Mouse (Mus musculus) midbrain, embryonic 13.5 days (tissue): Measurements from ENCODE around the gene Gabra4. TPM values are rescaled to one million over a fixed set of nuclear protein-coding genes. Genes with fewer than 3 reads are reported as not detected.

Experiments used
- ATAC-seq: fragments of 200-750 bp; cut with Nextera tagmentation; 2 replicates; pipeline ENCODE4 v1.8.0; 2017; ENCODE audit warnings: mild to moderate bottlenecking, moderate TSS enrichment, moderate library complexity
- H3K27ac ChIP-seq: fragments of 300-500 bp; sonication (generic); 2 replicates; pipeline ENCODE4 v1.5.1; 2015; ENCODE audit warnings: inconsistent platforms, mild to moderate bottlenecking, moderate library complexity
- H3K27me3 ChIP-seq: fragments of 300-500 bp; sonication (generic); 2 replicates; pipeline ENCODE4 v1.6.1; 2015; ENCODE audit warnings: mild to moderate bottlenecking, inconsistent platforms
- H3K36me3 ChIP-seq: fragments of 300-500 bp; sonication (generic); 2 replicates; pipeline ENCODE4 v1.6.1; 2015; ENCODE audit warnings: mild to moderate bottlenecking, inconsistent platforms
- H3K4me1 ChIP-seq: fragments of 300-500 bp; sonication (generic); replicated peaks from 2 replicates; pipeline ENCODE4 v1.6.1; 2015; ENCODE audit warnings: inconsistent platforms
- H3K4me2 ChIP-seq: fragments of 300-500 bp; sonication (generic); replicated peaks from 2 replicates; pipeline ENCODE4 v1.6.1; 2015; ENCODE audit warnings: moderate library complexity, mild to moderate bottlenecking, inconsistent platforms
- H3K4me3 ChIP-seq: fragments of 300-500 bp; sonication (generic); replicated peaks from 2 replicates; pipeline ENCODE4 v1.5.1; 2015; ENCODE audit warnings: mild to moderate bottlenecking, inconsistent platforms
- H3K9ac ChIP-seq: fragments of 300-500 bp; sonication (generic); replicated peaks from 2 replicates; pipeline ENCODE4 v1.6.1; 2015; ENCODE audit warnings: mild to moderate bottlenecking, inconsistent platforms
- H3K9me3 ChIP-seq: fragments of 300-500 bp; sonication (generic); 2 replicates; pipeline ENCODE4 v1.6.1; 2016; ENCODE audit warnings: mild to moderate bottlenecking, inconsistent platforms
- WGBS: fragments of 180-500 bp; shearing (Covaris S2); methylation state at CpG from one replicate; pipeline ENCODE4 v1.1.7; 2015; 5-methylcytosine and 5-hydroxymethylcytosine counted together
- polyA plus RNA-seq: library from polyadenylated mRNA; unstranded; fragments of >200 nt; fragmentation: Nextera tagmentation; extraction: Ambion mirVana; gene quantifications from 2 replicates; pipeline ENCODE4 v1.2.1, GENCODE M21; 2015

Gene Gabra4
- 7.9 and 10.0 TPM in 2 replicates for polyA plus RNA-seq

- Histone ChIP-seq H3K36me3 (no peaks in the 10 kb centered on the region), H3K4me2 (peak within 1 kb of the TSS; percentile 98), H3K9ac (peak within 1 kb of the TSS; percentile 57), H3K4me3 (peak within 1 kb of the TSS; percentile 61), H3K9me3 (no peaks in the 10 kb centered on the region), H3K27ac (no peak within 1 kb of the TSS), H3K27me3 (peaks cover 31% of the 10 kb centered on the region), H3K4me1 (peaks cover 16% of the 10 kb centered on the region)
- ATAC-seq, result peak; percentile 74
- WGBS, result under 1% methylated on average over 15 of the region's 15 CpGs
These were observed at the start of gene Gabra4 for GRCm38 (mm10) chr5:71658115-71658497. Gene Gabra4 (minus strand): TSS chr5:71658308.

- no peak for ATAC-seq
- Histone ChIP-seq H3K4me2 (peak overlapping the region; percentile 94), H3K4me1 (peaks cover 5% of the 10 kb centered on the region), H3K9ac (peak overlapping the region; percentile 68), H3K36me3 (no peaks in the 10 kb centered on the region), H3K4me3 (peak overlapping the region; percentile 60), H3K27ac (no peak overlapping the region), H3K27me3 (no peaks in the 10 kb centered on the region), H3K9me3 (no peaks in the 10 kb centered on the region)
- 1% methylated on average over 6 of the region's 6 CpGs for WGBS
These were observed 43.1 kb upstream of the Gabra4 start for GRCm38 (mm10) chr5:71701273-71701614.

- H3K36me3 ChIP-seq, result no peaks in the 10 kb centered on the region
- H3K4me3 ChIP-seq, result peak overlapping the region; percentile 60
- peaks cover 5% of the 10 kb centered on the region for H3K4me1 ChIP-seq
- peak overlapping the region; percentile 68 for H3K9ac ChIP-seq
- ATAC-seq, result peak; percentile 94
- H3K27me3 ChIP-seq, result no peaks in the 10 kb centered on the region
- no peak overlapping the region for H3K27ac ChIP-seq
- no peaks in the 10 kb centered on the region for H3K9me3 ChIP-seq
- under 1% methylated on average over 46 of the region's 46 CpGs for WGBS
- peak overlapping the region; percentile 94 for H3K4me2 ChIP-seq
These were observed 42.6 kb upstream of the Gabra4 start for GRCm38 (mm10) chr5:71700468-71701272.

GRCm38 (mm10) chr5:71699696-71700467 lies 41.8 kb upstream of the Gabra4 start:
- Histone ChIP-seq H3K9ac (peak overlapping the region; percentile 68), H3K36me3 (no peaks in the 10 kb centered on the region), H3K27ac (no peak overlapping the region), H3K4me2 (peak overlapping the region; percentile 94), H3K27me3 (no peaks in the 10 kb centered on the region), H3K4me1 (peaks cover 5% of the 10 kb centered on the region), H3K9me3 (no peaks in the 10 kb centered on the region), H3K4me3 (peak overlapping the region; percentile 60)
- WGBS, result under 1% methylated on average over 19 of the region's 19 CpGs
- ATAC-seq, result peak; percentile 1; the same call in 1 of the 2 replicates

GRCm38 (mm10) chr5:71665593-71665992 lies 7.5 kb upstream of the Gabra4 start:
- Histone ChIP-seq H3K27me3 (no peaks in the 10 kb centered on the region), H3K27ac (no peak overlapping the region), H3K36me3 (no peaks in the 10 kb centered on the region), H3K4me2 (no peak overlapping the region), H3K9ac (no peak overlapping the region), H3K4me3 (no peak overlapping the region), H3K9me3 (no peaks in the 10 kb centered on the region), H3K4me1 (no peaks in the 10 kb centered on the region)
- 41% methylated on average over 4 of the region's 4 CpGs for WGBS
- no peak for ATAC-seq

- 1% methylated on average over 47 of the region's 49 CpGs for whole genome bisulfite sequencing
- Histone ChIP-seq H3K9me3 (no peaks in the 10 kb centered on the region), H3K9ac (peak within 1 kb of the TSS; percentile 57), H3K4me3 (peak within 1 kb of the TSS; percentile 61), H3K4me1 (peaks cover 16% of the 10 kb centered on the region), H3K27me3 (peaks cover 31% of the 10 kb centered on the region), H3K27ac (no peak within 1 kb of the TSS), H3K4me2 (peak within 1 kb of the TSS; percentile 98), H3K36me3 (no peaks in the 10 kb centered on the region)
- ATAC-seq, result peak; percentile 94
These were observed 510 bp downstream of the Gabra4 start, which contains the start of gene Gabrb1 for GRCm38 (mm10) chr5:71657482-71658114. Gene Gabrb1 (plus strand): TSS chr5:71658113.

GRCm38 (mm10) chr5:71656771-71657170 lies 1.3 kb downstream of the Gabra4 start:
- ATAC-seq, result no peak
- H3K9ac ChIP-seq, result peak overlapping the region; percentile 57; the same call in 1 of the 2 replicates
- H3K9me3 ChIP-seq, result no peaks in the 10 kb centered on the region
- peak overlapping the region; percentile 98 for H3K4me2 ChIP-seq
- WGBS, result 11% methylated on average over 10 of the region's 10 CpGs
- H3K4me3 ChIP-seq, result peak overlapping the region; percentile 61
- no peaks in the 10 kb centered on the region for H3K36me3 ChIP-seq
- H3K4me1 ChIP-seq, result peaks cover 16% of the 10 kb centered on the region
- H3K27ac ChIP-seq, result no peak overlapping the region
- peaks cover 31% of the 10 kb centered on the region for H3K27me3 ChIP-seq

GRCm38 (mm10) chr5:71654056-71654455 lies 4.1 kb downstream of the Gabra4 start:
- no peak overlapping the region for H3K4me2 ChIP-seq
- H3K4me1 ChIP-seq, result peaks cover 16% of the 10 kb centered on the region
- H3K9ac ChIP-seq, result no peak overlapping the region
- 74% methylated on average over 5 of the region's 5 CpGs for WGBS
- H3K27me3 ChIP-seq, result peaks cover 26% of the 10 kb centered on the region
- H3K36me3 ChIP-seq, result no peaks in the 10 kb centered on the region
- no peak overlapping the region for H3K27ac ChIP-seq
- ATAC-seq, result no peak
- H3K9me3 ChIP-seq, result no peaks in the 10 kb centered on the region
- H3K4me3 ChIP-seq, result no peak overlapping the region

- Histone ChIP-seq H3K27me3 (no peaks in the 10 kb centered on the region), H3K4me2 (no peak overlapping the region), H3K36me3 (no peaks in the 10 kb centered on the region), H3K4me1 (no peaks in the 10 kb centered on the region), H3K27ac (no peak overlapping the region), H3K9ac (no peak overlapping the region), H3K4me3 (no peak overlapping the region), H3K9me3 (no peaks in the 10 kb centered on the region)
- WGBS, result 89% methylated on average over 2 of the region's 2 CpGs
- ATAC-seq, result no peak
These were observed 10.0 kb downstream of the Gabra4 start for GRCm38 (mm10) chr5:71648108-71648507.

- Histone ChIP-seq H3K9me3 (no peaks in the 10 kb centered on the region), H3K9ac (no peak overlapping the region), H3K4me1 (no peaks in the 10 kb centered on the region), H3K27ac (no peak overlapping the region), H3K4me2 (no peak overlapping the region), H3K27me3 (no peaks in the 10 kb centered on the region), H3K36me3 (no peaks in the 10 kb centered on the region), H3K4me3 (no peak overlapping the region)
- no peak for ATAC-seq
- WGBS, result 90% methylated on average over 10 of the region's 10 CpGs
These were observed 18.3 kb downstream of the Gabra4 start for GRCm38 (mm10) chr5:71639804-71640203.

GRCm38 (mm10) chr5:71627820-71628219 lies 30.3 kb downstream of the Gabra4 start:
- H3K4me2 ChIP-seq, result no peak overlapping the region
- no peak overlapping the region for H3K9ac ChIP-seq
- ATAC-seq, result no peak
- H3K4me1 ChIP-seq, result no peaks in the 10 kb centered on the region
- H3K4me3 ChIP-seq, result no peak overlapping the region
- H3K27ac ChIP-seq, result no peak overlapping the region
- H3K27me3 ChIP-seq, result no peaks in the 10 kb centered on the region
- 96% methylated on average over 3 of the region's 3 CpGs for WGBS
- no peaks in the 10 kb centered on the region for H3K36me3 ChIP-seq
- H3K9me3 ChIP-seq, result no peaks in the 10 kb centered on the region

- Histone ChIP-seq H3K27me3 (no peaks in the 10 kb centered on the region), H3K36me3 (no peaks in the 10 kb centered on the region), H3K4me3 (no peak overlapping the region), H3K9ac (no peak overlapping the region), H3K4me1 (no peaks in the 10 kb centered on the region), H3K4me2 (no peak overlapping the region), H3K9me3 (no peaks in the 10 kb centered on the region), H3K27ac (no peak overlapping the region)
- WGBS, result 71% methylated on average over 4 of the region's 4 CpGs
- no peak for ATAC-seq
These were observed 41.4 kb downstream of the Gabra4 start for GRCm38 (mm10) chr5:71616734-71617133.
